Mouse (Mus musculus) liver, postnatal 0 days (tissue): ENCODE measurements at regions not wholly inside any gene's neighbourhood (a gene's known extent, or its start where the extent isn't known, plus 50 kb on each side); places are given as distances from the start of the nearest gene placed in this dataset.

Experiments
- CTCF ChIP-seq: sonication (generic); IDR thresholded peaks from 2 replicates; pipeline ENCODE4 v1.5.1; 2016; ENCODE audit warnings: antibody characterized with exemption, low read depth
- EP300 ChIP-seq: IDR thresholded peaks from 2 replicates; pipeline ENCODE4 v1.6.1; 2016; ENCODE audit warnings: antibody characterized with exemption, low read depth, mild to moderate bottlenecking

- TF ChIP-seq CTCF (no peak), EP300 (no peak)
Observed at GRCm38 (mm10) chr8:49030255-49030654, 186.5 kb upstream of the Tenm3 start.
